Mouse (Mus musculus) G1E (cell line): Measurements from ENCODE around the gene Lrp1. TPM values are rescaled to one million over a fixed set of nuclear protein-coding genes. Genes with fewer than 3 reads are reported as not detected.
A peak's percentile ranks its signal among the peaks of the same experiment; 100 is the strongest.
"Not testable (repeated sequence)": the region's sequence is repeated elsewhere in the genome, so short reads cannot be mapped to it uniquely, and the experiment has no call there.

Source experiments
- ATAC-seq: 2 replicates; pipeline ENCODE4 v1.8.0; 2016; ENCODE audit warnings: mild to moderate bottlenecking; ENCODE audit not compliant: insufficient number of reproducible peaks, poor library complexity, low FRiP score, severe bottlenecking; ENCODE audit errors: extremely low read depth
- DNase-seq: peaks from one replicate; pipeline ENCODE4 v3.0.0; 2012; ENCODE audit warnings: low spot score
- H3K27me3 ChIP-seq: 2 replicates; pipeline ENCODE4 v1.6.1; 2012; ENCODE audit warnings: mild to moderate bottlenecking, low read length, inconsistent platforms; ENCODE audit not compliant: insufficient read depth
- H3K36me3 ChIP-seq: replicated peaks from 2 replicates; pipeline ENCODE3; 2012; ENCODE audit warnings: mild to moderate bottlenecking, inconsistent platforms
- H3K4me1 ChIP-seq: 2 replicates; pipeline ENCODE4 v1.6.1; 2012; ENCODE audit warnings: low read depth, low read length, inconsistent platforms, mixed read lengths; ENCODE audit not compliant: insufficient read depth
- H3K4me3 ChIP-seq: 2 replicates; pipeline ENCODE4 v1.5.1; 2012; ENCODE audit warnings: low read depth, mild to moderate bottlenecking, inconsistent platforms, low read length, moderate library complexity, mixed read lengths
- H3K9me3 ChIP-seq: replicated peaks from 2 replicates; pipeline ENCODE4 v1.6.1; 2012; ENCODE audit warnings: inconsistent platforms
- CTCF ChIP-seq: IDR thresholded peaks from 2 replicates; pipeline ENCODE4 v1.5.1; 2012; ENCODE audit warnings: low read depth, low read length, inconsistent platforms, mixed read lengths
- GATA1 ChIP-seq: IDR thresholded peaks from 2 replicates; pipeline ENCODE4 v1.6.1; 2012; ENCODE audit warnings: borderline replicate concordance, low read length, inconsistent platforms, mixed read lengths
- GATA2 ChIP-seq: IDR thresholded peaks from 2 replicates; pipeline ENCODE4 v1.6.1; 2012; ENCODE audit warnings: low read depth, low read length, inconsistent platforms, borderline replicate concordance
- POLR2AphosphoS5 ChIP-seq: IDR thresholded peaks from 2 replicates; pipeline ENCODE4 v1.6.1; 2012; ENCODE audit warnings: low read depth, low read length, inconsistent platforms; ENCODE audit not compliant: insufficient replicate concordance
- TAL1 ChIP-seq: conservative IDR thresholded peaks from 2 replicates; pipeline ENCODE4 v1.6.1; 2012; ENCODE audit warnings: low read depth, low read length, inconsistent platforms, mixed read lengths
- polyA plus RNA-seq: library from polyadenylated mRNA; stranded (reverse); fragments of >175 nt; gene quantifications from 2 replicates; pipeline ENCODE4 v1.2.3, GENCODE M21; 2012
- total RNA-seq, 2 experiments: library from RNA; stranded (forward) in 1 of 2; stranded (reverse) in 1 of 2; fragments of 200-1000 nt in 1 of 2; fragments of >200 nt in 1 of 2; fragmentation: Nextera tagmentation in 1 of 2; gene quantifications; 2 replicates each; pipeline ENCODE4 v1.2.3; 2014 to 2017

Lrp1 gene
- total and polyA plus RNA-seq, 3 experiments = 0.27 to 0.67 (median 0.30) TPM

GRCm38 (mm10) chr10:127661915-127662663 lies 41.1 kb upstream of the Lrp1 start:
- TF ChIP-seq GATA2 = no peak
- TF ChIP-seq TAL1 = no peak
- TF ChIP-seq GATA1 = no peak
- TF ChIP-seq POLR2AphosphoS5 = no peak; the same call in 1 of the 2 replicates
- TF ChIP-seq CTCF = no peak
- Histone ChIP-seq H3K27me3 (no peaks in the 10 kb centered on the region), H3K9me3 (no peaks in the 10 kb centered on the region), H3K4me3 (peak overlapping the region; percentile 69), H3K36me3 (peaks cover 77% of the 10 kb centered on the region), H3K4me1 (peaks cover 96% of the 10 kb centered on the region)
- ATAC-seq (peak; percentile 51), DNase-seq (peak; percentile 98)

- ATAC-seq (no peak), DNase-seq (no peak)
- Histone ChIP-seq H3K4me1 (peaks cover 96% of the 10 kb centered on the region), H3K9me3 (no peaks in the 10 kb centered on the region), H3K27me3 (no peaks in the 10 kb centered on the region), H3K4me3 (peak overlapping the region; percentile 69), H3K36me3 (peaks cover 82% of the 10 kb centered on the region)
- TF ChIP-seq TAL1 (no peak), GATA2 (no peak), GATA1 (no peak), CTCF (no peak), POLR2AphosphoS5 (no peak)
These were observed 40.5 kb upstream of the Lrp1 start for GRCm38 (mm10) chr10:127661291-127661914.

GRCm38 (mm10) chr10:127659551-127659950 lies 38.6 kb upstream of the Lrp1 start:
- no peak for DNase-seq
- no peak overlapping the region for H3K4me3 ChIP-seq
- ATAC-seq = no peak
- H3K9me3 ChIP-seq = no peaks in the 10 kb centered on the region
- peak; percentile 37; the same call in 1 of the 2 replicates for TF ChIP-seq POLR2AphosphoS5
- TF ChIP-seq GATA2 = no peak
- TF ChIP-seq CTCF = no peak
- no peak for TF ChIP-seq GATA1
- no peaks in the 10 kb centered on the region for H3K27me3 ChIP-seq
- H3K36me3 ChIP-seq = peaks cover 94% of the 10 kb centered on the region
- H3K4me1 ChIP-seq = peaks cover 87% of the 10 kb centered on the region

- DNase-seq (no peak), ATAC-seq (no peak)
- Histone ChIP-seq H3K9me3 (no peaks in the 10 kb centered on the region), H3K4me3 (peak overlapping the region; percentile 23; the same call in 1 of the 2 replicates), H3K27me3 (no peaks in the 10 kb centered on the region), H3K36me3 (peaks cover 94% of the 10 kb centered on the region), H3K4me1 (peaks cover 84% of the 10 kb centered on the region)
- TF ChIP-seq POLR2AphosphoS5 = no peak
- no peak for TF ChIP-seq CTCF
- no peak for TF ChIP-seq GATA1
- no peak for TF ChIP-seq TAL1
- TF ChIP-seq GATA2 = no peak
These were observed 37.1 kb upstream of the Lrp1 start for GRCm38 (mm10) chr10:127658076-127658475.

DNA sequence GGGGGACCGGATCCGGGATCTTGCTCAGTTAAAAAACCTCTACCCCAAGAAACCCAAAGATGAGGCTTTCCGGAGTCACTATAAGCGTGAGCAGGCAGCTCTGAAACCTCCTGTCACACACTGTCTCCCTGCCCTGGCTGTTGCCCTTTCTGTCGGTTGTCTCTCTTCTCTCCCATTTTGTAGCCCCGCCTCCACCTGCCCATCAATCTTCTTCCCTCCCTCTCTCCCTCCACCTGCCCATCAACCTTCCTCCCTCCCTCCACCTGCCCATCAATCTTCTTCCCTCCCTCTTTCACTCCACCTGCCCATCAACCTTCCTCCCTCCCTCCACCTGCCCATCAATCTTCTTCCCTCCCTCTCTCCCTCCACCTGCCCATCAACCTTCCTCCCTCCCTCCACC lies 36.7 kb upstream of the Lrp1 start:
- not testable (repeated sequence) for H3K27me3 ChIP-seq, ATAC-seq, H3K9me3 ChIP-seq, DNase-seq, H3K4me3 ChIP-seq
- Histone ChIP-seq H3K4me1 (peaks cover 84% of the 10 kb centered on the region), H3K36me3 (peaks cover 94% of the 10 kb centered on the region)

DNA sequence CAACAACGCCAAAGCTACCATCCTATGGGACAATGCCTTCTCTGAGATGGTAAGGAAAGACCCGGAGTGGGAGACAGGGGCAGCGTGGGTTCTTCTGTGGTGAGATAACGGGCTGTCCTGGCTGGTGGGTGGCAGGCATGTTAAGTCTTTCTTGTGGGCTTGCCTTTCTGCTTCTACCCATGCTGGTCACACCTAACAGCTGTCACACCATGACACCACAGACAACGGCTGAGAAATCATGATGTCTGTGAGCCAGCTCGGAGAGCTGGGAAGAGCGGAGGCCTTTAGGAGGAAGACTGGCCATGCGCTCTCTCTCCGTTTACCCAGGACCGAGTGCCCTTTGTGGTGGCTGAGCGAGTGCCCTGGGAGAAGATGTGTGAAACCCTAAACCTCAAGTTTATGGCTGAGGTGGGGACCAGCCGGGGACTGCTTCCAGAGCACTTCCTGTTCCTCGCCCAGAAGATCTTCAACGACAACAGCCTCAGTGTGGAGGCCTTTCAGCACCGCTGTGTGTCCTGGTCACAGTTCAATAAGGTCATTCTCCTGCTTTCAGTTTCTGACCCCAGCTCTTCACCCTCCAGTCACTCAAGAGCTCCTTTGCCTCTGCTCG lies 34.1 kb upstream of the Lrp1 start:
- Histone ChIP-seq H3K4me3 (no peak overlapping the region), H3K9me3 (no peaks in the 10 kb centered on the region), H3K27me3 (no peaks in the 10 kb centered on the region), H3K4me1 (peaks cover 59% of the 10 kb centered on the region), H3K36me3 (peaks cover 96% of the 10 kb centered on the region)
- TF ChIP-seq POLR2AphosphoS5 = no peak
- DNase-seq = no peak
- no peak for ATAC-seq
